Mouse (Mus musculus) B cell, adult (primary cell): ENCODE measurements around the gene Gm6020. TPM values are rescaled to one million over a fixed set of nuclear protein-coding genes. Genes with fewer than 3 reads are reported as not detected.

Experiments used
- total RNA-seq: library from RNA; stranded (reverse); gene quantifications from 4 replicates; pipeline ENCODE4 v1.2.4, GENCODE M21; 2023; ENCODE audit not compliant: inconsistent age

Gm6020 gene
- not detected in 4 replicates for total RNA-seq

GRCm38 (mm10) chr19:61183590-61183989, at the start of gene Gm6020:
Gene Gm6020 (plus strand): TSS chr19:61183890.

GRCm38 (mm10) chr19:61140342-61141206, 43.1 kb upstream of the Gm6020 start, which contains the start of gene Zfp950:
Gene Zfp950 (minus strand): TSS chr19:61140840.

GRCm38 (mm10) chr19:61175756-61176324, 7.8 kb upstream of the Gm6020 start, which contains the start of gene Gm7102:
Gene Gm7102 (minus strand): TSS chr19:61176309.

GRCm38 (mm10) chr19:61227941-61228701, 44.4 kb downstream of the Gm6020 start, which contains the start of gene Csf2ra:
Gene Csf2ra (minus strand): TSS chr19:61228429.

Other genes starting within 250 kb of the Gm6020 start
- 17.1 to 35.9 TPM (median 24.6 TPM) in 4 replicates for gene Zfp950, start 43.0 kb upstream of the Gm6020 start, total RNA-seq
- gene Gm7102, start 7.6 kb upstream of the Gm6020 start, total RNA-seq: 0.35 to 0.45 TPM in 2 of 4 replicates, not detected in the others
- 38.2 to 59.0 TPM (median 50.7 TPM) in 4 replicates for gene Csf2ra, start 44.5 kb downstream of the Gm6020 start, total RNA-seq
- gene Gm21060, start 113.2 kb downstream of the Gm6020 start, total RNA-seq: not detected in 4 replicates